Mouse (Mus musculus): ENCODE data around the gene Pir. TPM values are rescaled to one million over a fixed set of nuclear protein-coding genes. Genes with fewer than 3 reads are reported as not detected.

Pir gene
- polyA plus RNA-seq, 1 experiment from 2014 or later, result 9.4 TPM

DNA sequence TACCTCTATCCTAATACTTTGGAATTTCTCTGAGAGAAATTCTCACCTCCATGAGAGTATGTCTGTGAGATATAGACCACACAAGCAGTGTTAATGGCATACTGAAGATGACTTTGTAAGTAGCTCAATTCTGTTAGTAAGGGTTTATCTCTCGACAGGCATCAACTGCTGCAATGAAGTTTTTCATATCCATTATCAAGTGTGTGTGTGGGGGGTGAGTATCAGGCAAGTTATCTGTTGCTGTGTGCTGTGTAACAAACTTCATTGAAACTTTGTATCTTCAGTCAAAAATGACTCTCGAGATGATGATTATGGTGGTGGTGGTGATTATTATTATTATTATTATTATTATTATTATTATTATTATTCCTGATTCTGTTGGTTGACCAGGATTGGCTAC, 147.6 kb downstream of the Pir start:
- H3K27me3 ChIP-seq (ENCODE audit: insufficient read depth, low read length), result peaks cover 8% of the 10 kb centered on the region
- no peaks in the 10 kb centered on the region for H3K36me3 ChIP-seq (ENCODE audit: insufficient read depth, low read length)
- ATAC-seq (ENCODE audit: low FRiP score, low TSS enrichment), result no peak
- H3K4me1 ChIP-seq (ENCODE audit: insufficient read depth, low read length), result peaks cover 4% of the 10 kb centered on the region; the same call in 1 of the 2 replicates
- no peak overlapping the region for H3K27ac ChIP-seq (ENCODE audit: low read length)
- H3K9ac ChIP-seq (replicated peaks; ENCODE audit: low read length), result no peak overlapping the region
- WGBS, result 88% methylated on average over 2 of the region's 2 CpGs
- H3K9me3 ChIP-seq (ENCODE audit: low read length), result no peaks in the 10 kb centered on the region
- H3K4me3 ChIP-seq (ENCODE audit: low read length), result no peak overlapping the region
- H3K4me2 ChIP-seq (replicated peaks; ENCODE audit: low read depth, low read length), result no peak overlapping the region

DNA sequence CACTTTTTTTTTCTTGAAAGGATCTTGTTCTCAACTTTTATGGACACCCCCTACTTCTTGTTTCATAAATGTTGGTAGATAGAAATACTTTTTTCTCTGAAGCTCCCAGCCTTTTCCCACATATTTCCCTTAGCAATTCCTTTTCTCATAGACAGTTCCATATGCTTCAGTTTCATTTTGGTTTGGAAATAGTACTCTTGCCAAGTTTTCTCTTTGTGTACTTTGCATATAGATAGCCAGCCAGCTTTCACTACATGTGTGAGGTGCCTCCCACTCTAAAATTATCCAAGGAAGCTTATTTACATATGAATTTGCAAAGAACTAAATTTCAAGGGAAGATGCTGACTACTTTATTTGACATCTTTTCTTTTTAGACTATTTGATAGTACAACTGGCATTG, 148.8 kb downstream of the Pir start:
- Histone ChIP-seq H3K4me3 (ENCODE audit: low read length) (no peak overlapping the region), H3K4me1 (ENCODE audit: insufficient read depth, low read length) (peaks cover 4% of the 10 kb centered on the region; the same call in 1 of the 2 replicates), H3K27ac (ENCODE audit: low read length) (no peak overlapping the region), H3K9ac (replicated peaks; ENCODE audit: low read length) (no peak overlapping the region), H3K27me3 (ENCODE audit: insufficient read depth, low read length) (peaks cover 8% of the 10 kb centered on the region), H3K4me2 (replicated peaks; ENCODE audit: low read depth, low read length) (no peak overlapping the region), H3K9me3 (ENCODE audit: low read length) (no peaks in the 10 kb centered on the region), H3K36me3 (ENCODE audit: insufficient read depth, low read length) (peaks cover 6% of the 10 kb centered on the region; the same call in 1 of the 2 replicates)
- ATAC-seq (ENCODE audit: low FRiP score, low TSS enrichment), result no peak

DNA sequence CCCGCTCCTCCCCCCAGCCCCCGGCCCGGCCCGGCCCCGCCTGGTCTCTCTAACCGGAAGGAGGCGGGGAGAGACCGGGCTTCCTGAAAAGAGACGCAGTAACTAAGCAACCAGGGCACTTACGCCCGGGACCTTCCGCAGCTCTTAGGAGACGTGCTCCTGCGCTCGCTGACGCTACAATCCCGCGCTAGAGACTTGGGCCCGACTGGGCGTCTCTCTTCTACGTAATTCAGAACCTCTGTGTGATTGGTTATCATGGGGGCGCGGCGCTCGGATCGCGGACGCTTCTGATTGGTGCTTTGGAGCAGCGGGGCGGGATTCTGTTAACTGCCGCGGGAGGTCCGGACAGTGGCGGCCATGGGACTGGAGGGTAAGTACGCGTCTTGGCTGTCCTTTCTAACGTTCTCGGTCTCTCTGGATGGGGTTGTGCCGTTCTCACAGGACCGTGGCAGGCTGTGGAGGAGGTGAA, 150.3 kb downstream of the Pir start, which contains the start of gene Piga:
Gene Piga, plus strand, starts transcription at position 317 of the 469 bp plus-strand sequence.
- Histone ChIP-seq H3K36me3 (ENCODE audit: insufficient read depth, low read length) (peaks cover 8% of the 10 kb centered on the region; the same call in 1 of the 2 replicates), H3K9ac (replicated peaks; ENCODE audit: low read length) (peak within 1 kb of the TSS; percentile 78), H3K9me3 (ENCODE audit: low read length) (no peaks in the 10 kb centered on the region), H3K4me1 (ENCODE audit: insufficient read depth, low read length) (peaks cover 4% of the 10 kb centered on the region; the same call in 1 of the 2 replicates), H3K27ac (ENCODE audit: low read length) (peak within 1 kb of the TSS; percentile 35; the same call in 1 of the 2 replicates), H3K4me2 (replicated peaks; ENCODE audit: low read depth, low read length) (peak within 1 kb of the TSS; percentile 55), H3K27me3 (ENCODE audit: insufficient read depth, low read length) (peaks cover 3% of the 10 kb centered on the region), H3K4me3 (ENCODE audit: low read length) (peak within 1 kb of the TSS; percentile 66)
- WGBS, result 22% methylated on average over 35 of the region's 40 CpGs
- peak; percentile 100 for ATAC-seq (ENCODE audit: low FRiP score, low TSS enrichment)

DNA sequence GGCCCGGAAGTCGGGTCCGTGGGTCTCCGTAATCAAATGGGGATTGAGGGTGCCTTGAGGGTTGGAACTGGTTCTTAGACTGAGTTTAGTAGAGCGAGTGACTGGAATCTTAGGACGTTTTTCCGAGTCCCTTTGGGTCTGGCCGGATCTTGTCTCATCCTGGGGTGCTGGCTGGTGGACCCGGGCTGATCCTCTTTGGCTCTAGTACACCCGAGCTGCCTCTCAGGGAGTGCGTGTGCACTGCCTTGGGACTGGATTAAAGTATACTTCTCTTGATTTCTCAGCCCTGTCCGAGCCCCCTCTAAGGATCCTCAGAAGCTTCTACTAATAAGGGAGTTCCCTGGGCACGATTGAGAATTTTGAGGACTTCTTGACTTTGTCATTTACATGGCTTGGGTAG, 150.8 kb downstream of the Pir start:
- Histone ChIP-seq H3K9me3 (ENCODE audit: low read length) (no peaks in the 10 kb centered on the region), H3K27me3 (ENCODE audit: insufficient read depth, low read length) (peaks cover 3% of the 10 kb centered on the region), H3K4me1 (ENCODE audit: insufficient read depth, low read length) (peaks cover 4% of the 10 kb centered on the region; the same call in 1 of the 2 replicates), H3K36me3 (ENCODE audit: insufficient read depth, low read length) (peaks cover 8% of the 10 kb centered on the region; the same call in 1 of the 2 replicates), H3K27ac (ENCODE audit: low read length) (peak overlapping the region; percentile 35; the same call in 1 of the 2 replicates), H3K4me3 (ENCODE audit: low read length) (peak overlapping the region; percentile 66), H3K4me2 (replicated peaks; ENCODE audit: low read depth, low read length) (peak overlapping the region; percentile 55), H3K9ac (replicated peaks; ENCODE audit: low read length) (peak overlapping the region; percentile 78)
- WGBS, result 19% methylated on average over 13 of the region's 13 CpGs
- peak; percentile 20 for ATAC-seq (ENCODE audit: low FRiP score, low TSS enrichment)

DNA sequence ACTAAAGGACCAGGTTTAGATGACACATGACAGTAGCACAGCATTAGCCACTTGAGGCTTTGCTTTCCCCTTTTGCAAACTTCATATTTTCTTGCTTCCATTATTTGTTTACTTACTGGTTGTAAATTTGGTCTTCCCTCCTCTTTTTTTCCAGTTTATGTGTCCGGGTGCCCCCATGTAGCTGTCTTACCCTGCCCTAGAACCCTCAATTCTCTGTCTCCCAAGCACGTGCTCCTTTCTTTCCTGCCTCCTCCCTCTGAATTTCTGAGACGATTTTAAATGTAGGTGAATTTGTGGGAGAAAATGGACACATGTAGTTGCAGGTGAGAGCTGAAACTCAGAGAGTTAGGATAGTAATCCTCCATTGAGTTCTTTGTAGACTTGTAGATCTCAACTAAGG, 151.3 kb downstream of the Pir start:
- peaks cover 4% of the 10 kb centered on the region; the same call in 1 of the 2 replicates for H3K4me1 ChIP-seq (ENCODE audit: insufficient read depth, low read length)
- H3K9me3 ChIP-seq (ENCODE audit: low read length), result no peaks in the 10 kb centered on the region
- peak overlapping the region; percentile 78 for H3K9ac ChIP-seq (replicated peaks; ENCODE audit: low read length)
- H3K27ac ChIP-seq (ENCODE audit: low read length), result no peak overlapping the region
- no peak for ATAC-seq (ENCODE audit: low FRiP score, low TSS enrichment)
- H3K27me3 ChIP-seq (ENCODE audit: insufficient read depth, low read length), result peaks cover 3% of the 10 kb centered on the region
- 45% methylated on average over 3 of the region's 3 CpGs for WGBS
- H3K36me3 ChIP-seq (ENCODE audit: insufficient read depth, low read length), result peaks cover 8% of the 10 kb centered on the region; the same call in 1 of the 2 replicates
- peak overlapping the region; percentile 55 for H3K4me2 ChIP-seq (replicated peaks; ENCODE audit: low read depth, low read length)
- H3K4me3 ChIP-seq (ENCODE audit: low read length), result peak overlapping the region; percentile 66

Other genes with a start within 250 kb of the Pir start
- 2.3 and 2.4 TPM in 2 replicates for gene Car5b, start 241.4 kb upstream of the Pir start, polyA plus RNA-seq (2015; fragmentation: Nextera tagmentation; extraction: Ambion mirVana)
- 27.8 and 31.8 TPM in 2 replicates for gene Siah1b, start 192.9 kb upstream of the Pir start, polyA plus RNA-seq (2015; fragmentation: Nextera tagmentation; extraction: Ambion mirVana)
- 131 and 161 TPM in 2 replicates for gene Cltrn, start 180.5 kb upstream of the Pir start, polyA plus RNA-seq (2015; fragmentation: Nextera tagmentation; extraction: Ambion mirVana)
- 66.1 and 73.0 TPM in 2 replicates for gene Ace2, start 130.0 kb upstream of the Pir start, polyA plus RNA-seq (2015; fragmentation: Nextera tagmentation; extraction: Ambion mirVana)
- gene Bmx, start 11.2 kb upstream of the Pir start, polyA plus RNA-seq (2015; fragmentation: Nextera tagmentation; extraction: Ambion mirVana), result 0.94 and 1.00 TPM in 2 replicates
- 21.7 and 22.7 TPM in 2 replicates for gene Vegfd, start 104.0 kb downstream of the Pir start, polyA plus RNA-seq (2015; fragmentation: Nextera tagmentation; extraction: Ambion mirVana)
- gene Piga, start 150.4 kb downstream of the Pir start, polyA plus RNA-seq (2015; fragmentation: Nextera tagmentation; extraction: Ambion mirVana), result 13.6 and 14.7 TPM in 2 replicates
- 0.14 and 0.26 TPM in 2 replicates for gene Asb11, start 167.6 kb downstream of the Pir start, polyA plus RNA-seq (2015; fragmentation: Nextera tagmentation; extraction: Ambion mirVana)
- gene Asb9, start 237.0 kb downstream of the Pir start, polyA plus RNA-seq (2015; fragmentation: Nextera tagmentation; extraction: Ambion mirVana), result 22.1 and 22.6 TPM in 2 replicates